Mouse (Mus musculus) cerebellum, adult 8-10 months (tissue): Measurements from ENCODE around the gene Tlr13.

Source experiments
- DNase-seq: peaks from one replicate; pipeline ENCODE4 v3.0.0; 2022

Gene Tlr13

GRCm38 (mm10) chrX:106142936-106143335 lies at the start of gene Tlr13:
Gene Tlr13 (plus strand): TSS chrX:106143204.
- DNase-seq, result no peak

- DNase-seq, result peak; percentile 7
Observed at GRCm38 (mm10) chrX:106105464-106105863, 37.5 kb upstream of the Tlr13 start.

GRCm38 (mm10) chrX:106113881-106114280 lies 29.1 kb upstream of the Tlr13 start:
- no peak for DNase-seq

- no peak for DNase-seq
Observed at GRCm38 (mm10) chrX:106114674-106115073, 28.3 kb upstream of the Tlr13 start.

- DNase-seq, result no peak
Observed at GRCm38 (mm10) chrX:106122823-106123222, 20.2 kb upstream of the Tlr13 start.

- no peak for DNase-seq
Observed at GRCm38 (mm10) chrX:106128283-106128682, 14.7 kb upstream of the Tlr13 start.

- DNase-seq, result no peak
Observed at GRCm38 (mm10) chrX:106129877-106130276, 13.1 kb upstream of the Tlr13 start.

- DNase-seq, result no peak
Observed at GRCm38 (mm10) chrX:106134916-106135315, 8.1 kb upstream of the Tlr13 start.

GRCm38 (mm10) chrX:106135484-106135883 lies 7.5 kb upstream of the Tlr13 start:
- no peak for DNase-seq

- DNase-seq, result no peak
Observed at GRCm38 (mm10) chrX:106135916-106136575, 7.0 kb upstream of the Tlr13 start.

- DNase-seq, result no peak
Observed at GRCm38 (mm10) chrX:106139309-106140070, 3.5 kb upstream of the Tlr13 start.

GRCm38 (mm10) chrX:106148185-106148584 lies 5.2 kb downstream of the Tlr13 start:
- DNase-seq, result no peak

- DNase-seq, result no peak
Observed at GRCm38 (mm10) chrX:106149460-106149859, 6.5 kb downstream of the Tlr13 start.

- DNase-seq, result no peak
Observed at GRCm38 (mm10) chrX:106154180-106154586, 11.2 kb downstream of the Tlr13 start.

GRCm38 (mm10) chrX:106155892-106156291 lies 12.9 kb downstream of the Tlr13 start:
- no peak for DNase-seq

GRCm38 (mm10) chrX:106163995-106164394 lies 21.0 kb downstream of the Tlr13 start:
- DNase-seq, result no peak

- no peak for DNase-seq
Observed at GRCm38 (mm10) chrX:106164555-106164954, 21.6 kb downstream of the Tlr13 start.

- DNase-seq, result no peak
Observed at GRCm38 (mm10) chrX:106165089-106165488, 22.1 kb downstream of the Tlr13 start.

- DNase-seq, result peak; percentile 58
Observed at GRCm38 (mm10) chrX:106171106-106171852, 28.3 kb downstream of the Tlr13 start.

- DNase-seq, result no peak
Observed at GRCm38 (mm10) chrX:106171853-106172154, 28.8 kb downstream of the Tlr13 start.

- no peak for DNase-seq
Observed at GRCm38 (mm10) chrX:106176331-106176730, 33.3 kb downstream of the Tlr13 start.

GRCm38 (mm10) chrX:106184279-106184678 lies 41.3 kb downstream of the Tlr13 start:
- no peak for DNase-seq

GRCm38 (mm10) chrX:106185706-106186105 lies 42.7 kb downstream of the Tlr13 start:
- no peak for DNase-seq
